Mouse (Mus musculus): ENCODE results near the gene Hspa1b.
"Not testable (repeated sequence)": the region's sequence is repeated elsewhere in the genome, so short reads cannot be mapped to it uniquely, and the experiment has no call there.

- TF ChIP-seq POLR2A (IDR thresholded peaks at IDR 0.05; ENCODE audit: borderline replicate concordance, insufficient read depth, low read length); CTCF (IDR thresholded peaks at IDR 0.05; ENCODE audit: borderline replicate concordance, insufficient read depth, low read depth, low read length): not testable (repeated sequence)
These were observed 1.1 kb downstream of the Hspa1b start for GRCm38 (mm10) chr17:34957966-34958365.
